Mouse (Mus musculus) stomach, postnatal 0 days (tissue): Measurements from ENCODE around the gene Ift140.

ENCODE experiments used
- CTCF ChIP-seq: IDR thresholded peaks from 2 replicates; pipeline ENCODE4 v1.5.1; 2016; ENCODE audit warnings: antibody characterized with exemption, low read depth, mild to moderate bottlenecking, moderate library complexity
- EP300 ChIP-seq: optimal IDR thresholded peaks from 2 replicates; pipeline ENCODE3; 2016; ENCODE audit warnings: antibody characterized with exemption

GRCm38 (mm10) chr17:25007480-25007879, 8.4 kb upstream of the Ift140 start:
- TF ChIP-seq EP300 (no peak), CTCF (no peak)
